Comparison of ENCODE assay signal across 8 mouse cellular contexts in the genomic region with DNA sequence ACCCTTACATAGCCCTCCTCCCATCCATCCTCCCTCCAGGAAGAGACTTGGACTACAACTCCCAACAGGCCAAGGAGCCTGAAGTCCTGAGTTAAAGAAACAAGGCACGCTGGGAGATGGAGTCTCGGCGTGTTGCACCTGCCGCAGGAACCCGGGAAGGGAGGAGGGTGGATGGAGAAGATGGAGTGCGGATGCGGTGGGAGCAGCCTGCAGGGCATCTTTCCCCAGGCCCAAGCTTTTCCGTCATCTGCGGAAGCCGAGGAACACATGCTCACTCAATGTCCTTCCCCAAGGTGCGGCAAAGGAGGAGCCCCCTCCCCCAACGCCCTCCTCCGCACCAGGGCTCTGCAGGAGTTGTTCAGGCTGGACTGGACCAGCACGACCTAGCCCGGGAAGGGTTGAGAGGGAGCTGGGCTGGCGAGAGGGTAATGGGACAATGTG. TPM values are rescaled to one million over a fixed set of nuclear protein-coding genes. Genes with fewer than 3 reads are reported as not detected.
DNase-seq lines count a peak whose midpoint lies in the region; ATAC-seq and TF ChIP-seq lines count a peak whose summit lies in the region.

No protein-coding gene starts in this region.

- H3K36me3 ChIP-seq in liver, embryonic 14.5 days (replicated peaks; ENCODE audit: control insufficient read depth, insufficient read depth, low read depth), result no peaks in the 10 kb centered on the region

- H3K27me3 ChIP-seq in liver, embryonic 14.5 days (ENCODE audit: control insufficient read depth, insufficient read depth, low read length), result peaks cover 52% of the 10 kb centered on the region

- peak; percentile 20 for DNase-seq in lung, adult 2 months
- no peak for DNase-seq in lung, postnatal 25 days (ENCODE audit: low spot score)
- peak; percentile 84 for DNase-seq in cerebellum, adult 9-10 months
- peak; percentile 40 to 53 for DNase-seq in frontal cortex, postnatal 14 days (ENCODE audit: low spot score in 2 of 2)
- DNase-seq in kidney, postnatal 14 days, result peak; percentile 73
- DNase-seq in liver, embryonic 14.5 days (ENCODE audit: low read depth in 3 of 3, low spot score in 3 of 3), result no peak
- DNase-seq in retina, postnatal 7 days (ENCODE audit: low read depth, low spot score), result peak; percentile 45
- no peak for DNase-seq in gastrocnemius, postnatal 14 days

- WGBS in lung, adult 2 months, result 1% methylated on average over 16 of the region's 16 CpGs
- WGBS in liver, embryonic 14.5 days (ENCODE audit: insufficient replicate concordance), result 1% methylated on average over 16 of the region's 16 CpGs

- H3K4me3 ChIP-seq in lung, adult 2 months (replicated peaks; ENCODE audit: extremely low read depth, low read depth, low read length), result peak overlapping the region; percentile 37
- peak overlapping the region; percentile 3 to 25; a peak in 2 of 4 replicates for H3K4me3 ChIP-seq in liver, embryonic 14.5 days (ENCODE audit: insufficient read depth in 1 of 2, low read depth in 2 of 2, low read length in 2 of 2)

- no peaks in the 10 kb centered on the region for H3K9me3 ChIP-seq in liver, embryonic 14.5 days (ENCODE audit: control insufficient read depth, low read length)

- H3K4me2 ChIP-seq in liver, embryonic 14.5 days (ENCODE audit: low read depth), result peak overlapping the region; percentile 44

- ATAC-seq in liver, embryonic 14.5 days (ENCODE audit: insufficient read depth), result no peak

- intact Hi-C loops in gastrocnemius, postnatal 14 days (cut with DNase I; ENCODE audit: low total_unique reads), result no loop called here

- TF ChIP-seq CTCF in lung, adult 2 months (IDR thresholded peaks at IDR 0.05; ENCODE audit: insufficient read depth, low read length), result no peak
- no peak for TF ChIP-seq CTCF in liver, embryonic 14.5 days (IDR thresholded peaks at IDR 0.05; ENCODE audit: low read depth)

- TF ChIP-seq EP300 in liver, embryonic 14.5 days (IDR thresholded peaks at IDR 0.05; ENCODE audit: low read depth), result no peak

- no peak overlapping the region for H3K27ac ChIP-seq in liver, embryonic 14.5 days

- TF ChIP-seq POLR2A in lung, adult 2 months (IDR thresholded peaks at IDR 0.05; ENCODE audit: borderline replicate concordance, extremely low read depth, low read depth, low read length), result no peak

- peaks cover 3% of the 10 kb centered on the region; the same call in 1 of the 2 replicates for H3K4me1 ChIP-seq in lung, adult 2 months (ENCODE audit: control insufficient read depth, insufficient read depth, low read length)
- H3K4me1 ChIP-seq in liver, embryonic 14.5 days (replicated peaks; ENCODE audit: control insufficient read depth in 2 of 2, insufficient read depth in 2 of 2, low read length in 1 of 2), result no peaks in the 10 kb centered on the region; a peak in 1 of 4 replicates

- H3K9ac ChIP-seq in liver, embryonic 14.5 days (replicated peaks), result no peak overlapping the region

RNA-seq across cellular contexts. Expression of a gene that starts 3.9 kb away (rescaled TPM):
- 0.17 and 0.19 TPM in 2 replicates for polyA plus RNA-seq in lung, adult 2 months (2012; rRNA removed)
- polyA plus RNA-seq in liver, embryonic 14.5 days (2012; rRNA removed), result 0.02 and 0.04 TPM in 2 replicates
- polyA plus RNA-seq in liver, embryonic 14.5 days (2014; fragmentation: Nextera tagmentation; extraction: Ambion mirVana), result not detected in 2 replicates
- total RNA-seq in gastrocnemius, postnatal 14 days (2021), result 1 to 10 TPM; 3.3 to 4.6 TPM

RNA-seq across cellular contexts. Expression of a gene that starts 12.9 kb away (rescaled TPM):
- 0.78 and 2.0 TPM in 2 replicates for polyA plus RNA-seq in lung, adult 2 months (2012; rRNA removed)
- 12.0 and 14.0 TPM in 2 replicates for polyA plus RNA-seq in liver, embryonic 14.5 days (2012; rRNA removed)
- 20.0 and 24.2 TPM in 2 replicates for polyA plus RNA-seq in liver, embryonic 14.5 days (2014; fragmentation: Nextera tagmentation; extraction: Ambion mirVana)
- 1 to 10 TPM; 4.8 to 6.3 TPM for total RNA-seq in gastrocnemius, postnatal 14 days (2021)

RNA-seq across cellular contexts. Expression of a gene that starts 45.3 kb away (rescaled TPM):
- not detected in 2 replicates for polyA plus RNA-seq in lung, adult 2 months (2012; rRNA removed)
- polyA plus RNA-seq in liver, embryonic 14.5 days (2012; rRNA removed), result 0.03 and 0.04 TPM in 2 replicates
- polyA plus RNA-seq in liver, embryonic 14.5 days (2014; fragmentation: Nextera tagmentation; extraction: Ambion mirVana), result 0.09 TPM in 1 of 2 replicates, not detected in the other
- not detected for total RNA-seq in gastrocnemius, postnatal 14 days (2021)

RNA-seq across cellular contexts. Expression of a gene that starts 54.9 kb away (rescaled TPM):
- 3.3 and 6.8 TPM in 2 replicates for polyA plus RNA-seq in lung, adult 2 months (2012; rRNA removed)
- 0.05 TPM in 1 of 2 replicates, not detected in the other for polyA plus RNA-seq in liver, embryonic 14.5 days (2012; rRNA removed)
- polyA plus RNA-seq in liver, embryonic 14.5 days (2014; fragmentation: Nextera tagmentation; extraction: Ambion mirVana), result not detected in 2 replicates
- 1 to 10 TPM in 1 of 2 experiments, under 1 TPM in 1; 0.78 to 1.7 TPM for total RNA-seq in gastrocnemius, postnatal 14 days (2021)

Comparison
In these comparisons a context has a peak if more than half of its experiments do, and no peak if none do; other contexts are left out.
1. DNase-seq: peak in lung, adult 2 months (single experiment), cerebellum, adult 9-10 months (single experiment), frontal cortex, postnatal 14 days (2 of 2), kidney, postnatal 14 days (single experiment) and retina, postnatal 7 days (single experiment); none in lung, postnatal 25 days (single experiment), liver, embryonic 14.5 days (0 of 3) and gastrocnemius, postnatal 14 days (single experiment).